Mouse (Mus musculus): ENCODE measurements around the gene Adgrl1.

Gene Adgrl1

GRCm38 (mm10) chr8:83990170-83990569, 90.3 kb downstream of the Adgrl1 start:
- DNase-seq (ENCODE audit: low read depth, low spot score): no peak

Data from skeletal muscle tissue, adult 2 months (tissue).